Mouse (Mus musculus): Measurements from ENCODE around the gene Ccdc180. TPM values are rescaled to one million over a fixed set of nuclear protein-coding genes. Genes with fewer than 3 reads are reported as not detected.

Ccdc180 gene
- total and polyA plus RNA-seq, 3 experiments, result 0.20 TPM; not detected in 2

- no peaks in the 10 kb centered on the region for H3K79me2 ChIP-seq (replicated peaks; ENCODE audit: control insufficient read depth, extremely low read depth, insufficient read depth, poor library complexity, severe bottlenecking)
- in situ Hi-C loops (cut with MboI; ENCODE audit: low pct_ligation_motif_present, low pct_unique_long_range_greater_than_20kb, low sequenced_read_pairs), result no loop called here
- peaks cover 6 to 27% of the 10 kb centered on the region in 2 experiments; a peak in 3 of 4 replicates for H3K4me1 ChIP-seq (ENCODE audit: control insufficient read depth in 1 of 2, insufficient read depth in 2 of 2)
- DNase-seq (ENCODE audit: extremely low read depth), result no peak
- H3K27ac ChIP-seq (ENCODE audit: insufficient read depth, low read depth), result no peak overlapping the region
- H3K4me2 ChIP-seq (ENCODE audit: insufficient read depth, low read depth, poor library complexity, severe bottlenecking), result no peak overlapping the region
- no peaks in the 10 kb centered on the region for H3K27me3 ChIP-seq (replicated peaks)
- TF ChIP-seq POLR2AphosphoS2 (IDR thresholded peaks at IDR 0.05; ENCODE audit: low read depth, low read length), result no peak
- no peak for TF ChIP-seq NRF1 (IDR thresholded peaks at IDR 0.05; ENCODE audit: low read depth, low read length)
- no peak for TF ChIP-seq ZMIZ1 (IDR thresholded peaks at IDR 0.05; ENCODE audit: low read depth, low read length)
- H3K36me3 ChIP-seq (replicated peaks in 1 of 2; ENCODE audit: control insufficient read depth in 1 of 2, insufficient read depth in 1 of 2, low read length in 1 of 2), result no peaks in the 10 kb centered on the region
- peaks cover 5% of the 10 kb centered on the region for H3K9me3 ChIP-seq (replicated peaks; ENCODE audit: low read length)
- H3K4me3 ChIP-seq (replicated peaks in 1 of 3; ENCODE audit: low read depth in 2 of 3, low read length in 2 of 3, poor library complexity in 1 of 3), result no peak overlapping the region
- H3K9ac ChIP-seq (ENCODE audit: insufficient read depth, low read depth), result no peak overlapping the region
- dilution Hi-C loops (cut with MboI; ENCODE audit: extremely low pct_ligation_motif_present, extremely low pct_unique_long_range_greater_than_20kb, low sequenced_read_pairs), result no loop called here
Measured at GRCm38 (mm10) chr4:45951830-45952229, 61.7 kb downstream of the Ccdc180 start.

- no peak overlapping the region for H3K4me2 ChIP-seq (ENCODE audit: insufficient read depth, low read depth, poor library complexity, severe bottlenecking)
- H3K4me1 ChIP-seq (ENCODE audit: control insufficient read depth in 1 of 2, insufficient read depth in 2 of 2), result peaks cover 6 to 25% of the 10 kb centered on the region in 2 experiments; a peak in 3 of 4 replicates
- no peaks in the 10 kb centered on the region for H3K36me3 ChIP-seq (replicated peaks in 1 of 2; ENCODE audit: control insufficient read depth in 1 of 2, insufficient read depth in 1 of 2, low read length in 1 of 2)
- no peak overlapping the region for H3K27ac ChIP-seq (ENCODE audit: insufficient read depth, low read depth)
- peaks cover 6% of the 10 kb centered on the region for H3K9me3 ChIP-seq (replicated peaks; ENCODE audit: low read length)
- dilution Hi-C loops (cut with MboI; ENCODE audit: extremely low pct_ligation_motif_present, extremely low pct_unique_long_range_greater_than_20kb, low sequenced_read_pairs) (no loop called here), in situ Hi-C loops (cut with MboI; ENCODE audit: low pct_ligation_motif_present, low pct_unique_long_range_greater_than_20kb, low sequenced_read_pairs) (no loop called here)
- no peaks in the 10 kb centered on the region for H3K79me2 ChIP-seq (replicated peaks; ENCODE audit: control insufficient read depth, extremely low read depth, insufficient read depth, poor library complexity, severe bottlenecking)
- H3K27me3 ChIP-seq (replicated peaks), result no peaks in the 10 kb centered on the region
- no peak overlapping the region for H3K4me3 ChIP-seq (replicated peaks in 1 of 3; ENCODE audit: low read depth in 2 of 3, low read length in 2 of 3, poor library complexity in 1 of 3)
- no peak overlapping the region for H3K9ac ChIP-seq (ENCODE audit: insufficient read depth, low read depth)
- DNase-seq (ENCODE audit: extremely low read depth), result no peak
- peak; percentile 72 for TF ChIP-seq MAX (IDR thresholded peaks at IDR 0.05; ENCODE audit: low read length)
- TF ChIP-seq UBTF (IDR thresholded peaks at IDR 0.05; ENCODE audit: low read depth, low read length), result no peak
- TF ChIP-seq TCF12 (IDR thresholded peaks at IDR 0.05; ENCODE audit: low read depth, low read length), result no peak
- TF ChIP-seq GABPA (IDR thresholded peaks at IDR 0.05; ENCODE audit: insufficient replicate concordance, low read depth, low read length), result no peak
- TF ChIP-seq KAT2A (IDR thresholded peaks at IDR 0.05; ENCODE audit: insufficient replicate concordance, low read length), result no peak
- TF ChIP-seq CTCF (conservative IDR thresholded peaks at IDR 0.05 in 1 of 2, IDR thresholded peaks at IDR 0.05 in 1 of 2; ENCODE audit: low read depth in 2 of 2, low read length in 2 of 2), result no peak
- TF ChIP-seq CHD2 (IDR thresholded peaks at IDR 0.05; ENCODE audit: low read length), result no peak
- no peak for TF ChIP-seq HCFC1 (IDR thresholded peaks at IDR 0.05; ENCODE audit: low read depth, low read length)
- no peak for TF ChIP-seq TBP (conservative IDR thresholded peaks at IDR 0.05; ENCODE audit: low read depth, low read length)
- TF ChIP-seq MYC (IDR thresholded peaks at IDR 0.05; ENCODE audit: low read depth, low read length), result 0 out of 2 replicates have a peak, but pooled peaks have one; percentile 37
Measured at GRCm38 (mm10) chr4:45953025-45953919, 63.2 kb downstream of the Ccdc180 start.

Measured in CH12.LX (cell line).